Mouse (Mus musculus) forebrain, embryonic 10.5 days (tissue): ENCODE results near the gene Tox3. TPM values are rescaled to one million over a fixed set of nuclear protein-coding genes. Genes with fewer than 3 reads are reported as not detected.

ENCODE experiments used
- DNase-seq: peaks from one replicate; pipeline ENCODE4 v3.0.0-alpha.2; 2017; ENCODE audit warnings: low spot score; ENCODE audit errors: extremely low spot score
- H3K27ac ChIP-seq: fragments of 300-500 bp; sonication (generic); 2 replicates; pipeline ENCODE4 v1.5.1; 2016; ENCODE audit warnings: mild to moderate bottlenecking
- H3K27me3 ChIP-seq: fragments of 300-500 bp; sonication (generic); 2 replicates; pipeline ENCODE4 v1.6.1; 2016; ENCODE audit warnings: mild to moderate bottlenecking; ENCODE audit not compliant: poor library complexity, severe bottlenecking
- H3K36me3 ChIP-seq: fragments of 300-500 bp; sonication (generic); replicated peaks from 2 replicates; pipeline ENCODE4 v1.6.1; 2016; ENCODE audit warnings: mild to moderate bottlenecking, moderate library complexity
- H3K4me1 ChIP-seq: fragments of 300-500 bp; sonication (generic); 2 replicates; pipeline ENCODE4 v1.6.1; 2016
- H3K4me3 ChIP-seq: fragments of 300-500 bp; sonication (generic); 2 replicates; pipeline ENCODE4 v1.5.1; 2016; ENCODE audit warnings: mild to moderate bottlenecking, moderate library complexity
- H3K9me3 ChIP-seq: fragments of 300-500 bp; sonication (generic); 2 replicates; pipeline ENCODE4 v1.6.1; 2016; ENCODE audit warnings: mild to moderate bottlenecking, moderate library complexity
- WGBS: fragments of 180-500 bp; shearing (Covaris S2); methylation state at CpG from one replicate; pipeline ENCODE4 v1.1.7; 2016; 5-methylcytosine and 5-hydroxymethylcytosine counted together
- polyA plus RNA-seq: library from polyadenylated mRNA; unstranded; fragments of >200 nt; fragmentation: Nextera tagmentation; extraction: Ambion mirVana; gene quantifications from 2 replicates; pipeline ENCODE4 v1.2.1, GENCODE M21; 2016

The Tox3 gene
- 10.5 and 11.8 TPM in 2 replicates for polyA plus RNA-seq

GRCm38 (mm10) chr8:90348178-90348925 lies at the start of gene Tox3:
Gene Tox3 (minus strand): TSS chr8:90348343.
- peaks cover 6% of the 10 kb centered on the region for H3K36me3 ChIP-seq
- H3K27ac ChIP-seq = peak within 1 kb of the TSS; percentile 98
- H3K9me3 ChIP-seq = no peaks in the 10 kb centered on the region
- DNase-seq = peak; percentile 69
- H3K27me3 ChIP-seq = peaks cover 27% of the 10 kb centered on the region
- H3K4me3 ChIP-seq = peak within 1 kb of the TSS; percentile 85
- WGBS = 2% methylated on average over 69 of the region's 89 CpGs
- H3K4me1 ChIP-seq = peaks cover 55% of the 10 kb centered on the region

DNA sequence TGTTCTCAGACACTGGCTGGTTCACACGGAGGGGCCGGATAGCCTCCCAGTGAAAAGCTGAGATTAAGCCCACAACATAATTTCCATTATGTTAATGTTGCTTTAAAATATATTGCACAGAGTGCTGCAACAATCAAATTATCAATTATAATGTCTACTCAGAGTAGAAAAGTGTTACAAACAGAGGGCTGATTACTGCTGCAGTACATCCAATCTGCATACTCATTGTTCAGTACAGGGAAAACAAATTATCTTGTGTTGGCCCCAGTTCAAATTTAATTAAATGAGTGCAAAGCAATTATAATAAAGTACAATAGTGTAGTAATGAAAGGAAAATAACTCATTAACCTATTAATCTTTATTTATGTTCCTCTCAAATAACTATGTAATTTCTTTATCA lies 44.5 kb upstream of the Tox3 start:
- no peak overlapping the region for H3K27ac ChIP-seq
- H3K27me3 ChIP-seq = peaks cover 7% of the 10 kb centered on the region; the same call in 1 of the 2 replicates
- H3K4me3 ChIP-seq = no peak overlapping the region
- DNase-seq = no peak
- H3K36me3 ChIP-seq = no peaks in the 10 kb centered on the region
- no peaks in the 10 kb centered on the region for H3K9me3 ChIP-seq
- WGBS = 77% methylated on average over 2 of the region's 2 CpGs
- H3K4me1 ChIP-seq = no peaks in the 10 kb centered on the region; the same call in 1 of the 2 replicates

- Histone ChIP-seq H3K27me3 (peaks cover 7% of the 10 kb centered on the region; the same call in 1 of the 2 replicates), H3K4me3 (no peak overlapping the region), H3K27ac (no peak overlapping the region), H3K36me3 (no peaks in the 10 kb centered on the region), H3K4me1 (no peaks in the 10 kb centered on the region; the same call in 1 of the 2 replicates), H3K9me3 (no peaks in the 10 kb centered on the region)
- DNase-seq = no peak
- WGBS = 83% methylated on average over 3 of the region's 3 CpGs
These were observed 43.4 kb upstream of the Tox3 start for GRCm38 (mm10) chr8:90391483-90392074.

- H3K27ac ChIP-seq = no peak overlapping the region
- no peak for DNase-seq
- no peak overlapping the region for H3K4me3 ChIP-seq
- no peaks in the 10 kb centered on the region for H3K9me3 ChIP-seq
- H3K27me3 ChIP-seq = peaks cover 7% of the 10 kb centered on the region; the same call in 1 of the 2 replicates
- H3K4me1 ChIP-seq = no peaks in the 10 kb centered on the region; the same call in 1 of the 2 replicates
- WGBS = 91% methylated on average over 1 of the region's 1 CpGs
- H3K36me3 ChIP-seq = no peaks in the 10 kb centered on the region
These were observed 42.7 kb upstream of the Tox3 start for GRCm38 (mm10) chr8:90390827-90391226.

DNA sequence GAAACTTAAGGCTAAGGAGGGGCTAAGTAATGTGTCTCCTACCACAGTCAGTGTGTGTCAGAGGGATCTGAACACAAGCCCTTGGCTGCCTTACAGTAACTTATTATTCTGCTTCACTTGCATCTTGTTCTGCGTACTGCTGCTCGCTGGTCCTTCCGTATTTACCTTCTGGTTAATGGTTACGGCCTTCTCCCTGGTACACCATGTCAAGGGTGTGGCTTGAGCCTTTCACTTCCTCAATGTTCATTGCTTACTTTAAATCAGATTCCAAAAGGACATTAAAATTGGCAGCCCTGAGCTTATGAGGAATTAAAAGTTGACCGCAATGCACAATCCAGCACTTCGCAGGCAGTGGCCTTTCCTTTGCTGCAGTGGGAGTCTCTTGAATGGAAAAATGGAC lies 30.9 kb upstream of the Tox3 start:
- WGBS = 97% methylated on average over 6 of the region's 6 CpGs
- Histone ChIP-seq H3K36me3 (no peaks in the 10 kb centered on the region), H3K4me3 (no peak overlapping the region), H3K27me3 (no peaks in the 10 kb centered on the region), H3K9me3 (no peaks in the 10 kb centered on the region; the same call in 1 of the 2 replicates), H3K4me1 (no peaks in the 10 kb centered on the region), H3K27ac (no peak overlapping the region)
- no peak for DNase-seq

DNA sequence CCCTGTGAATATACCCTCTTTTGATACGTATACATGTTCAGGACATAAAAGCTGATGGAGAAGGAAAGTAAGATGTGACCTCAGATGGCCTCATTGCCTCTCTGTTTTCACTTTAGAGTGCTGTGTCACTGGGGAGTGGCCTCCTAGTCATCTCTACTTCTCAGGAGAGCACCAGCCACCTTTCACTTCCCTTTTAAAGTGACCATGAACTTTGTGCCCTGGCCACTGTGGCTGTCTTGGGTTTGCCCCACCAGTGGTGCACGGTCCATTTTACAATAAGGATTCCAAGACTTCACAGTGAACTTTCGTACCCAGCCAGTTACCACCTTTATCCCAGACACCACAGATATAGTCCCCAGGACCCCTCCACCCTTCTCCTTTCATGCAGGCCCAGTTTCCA lies 29.9 kb upstream of the Tox3 start:
- WGBS = 90% methylated on average over 3 of the region's 3 CpGs

DNA sequence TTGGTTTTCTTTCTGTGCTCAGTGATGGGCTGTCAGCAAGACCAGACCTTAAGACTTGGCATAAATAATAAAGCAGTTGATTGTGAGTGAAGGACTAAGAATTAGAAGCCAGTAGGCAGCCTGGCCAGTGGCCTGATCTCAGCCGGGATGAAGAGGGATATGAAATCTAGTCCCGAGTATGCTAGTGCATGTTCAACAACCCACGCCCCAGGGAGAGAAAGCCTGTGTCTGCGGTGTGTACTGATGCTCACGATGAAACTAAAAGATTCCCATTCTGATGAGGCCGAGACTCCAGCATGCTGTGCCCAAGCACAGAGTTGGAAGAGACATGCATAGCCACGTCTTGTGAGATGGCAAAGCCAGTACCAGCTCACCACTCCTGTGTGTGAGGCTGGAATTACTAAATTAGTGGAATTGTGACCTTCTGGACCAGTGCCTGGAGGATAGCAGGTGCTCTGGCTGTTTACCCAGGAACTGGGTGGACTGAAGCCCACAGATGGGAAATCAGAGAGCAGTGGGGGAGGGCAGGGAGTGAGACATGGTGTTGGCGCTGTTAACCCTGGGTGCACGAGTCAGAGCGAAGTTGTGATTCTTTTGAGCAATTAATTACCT lies 23.6 kb upstream of the Tox3 start:
- no peak overlapping the region for H3K4me3 ChIP-seq
- 90% methylated on average over 10 of the region's 10 CpGs for WGBS
- no peaks in the 10 kb centered on the region for H3K9me3 ChIP-seq
- no peaks in the 10 kb centered on the region for H3K36me3 ChIP-seq
- H3K27ac ChIP-seq = no peak overlapping the region
- no peaks in the 10 kb centered on the region for H3K4me1 ChIP-seq
- no peaks in the 10 kb centered on the region for H3K27me3 ChIP-seq
- DNase-seq = no peak

More for the DNA sequence above, 29.9 kb upstream of the Tox3 start:
- Histone ChIP-seq H3K27ac (no peak overlapping the region), H3K4me1 (no peaks in the 10 kb centered on the region), H3K9me3 (no peaks in the 10 kb centered on the region; the same call in 1 of the 2 replicates), H3K27me3 (no peaks in the 10 kb centered on the region), H3K36me3 (no peaks in the 10 kb centered on the region), H3K4me3 (no peak overlapping the region)
- DNase-seq = no peak

- 67% methylated on average over 3 of the region's 3 CpGs for WGBS
- Histone ChIP-seq H3K9me3 (no peaks in the 10 kb centered on the region), H3K4me1 (no peaks in the 10 kb centered on the region), H3K27ac (no peak overlapping the region), H3K4me3 (no peak overlapping the region), H3K27me3 (no peaks in the 10 kb centered on the region), H3K36me3 (no peaks in the 10 kb centered on the region)
- no peak for DNase-seq
These were observed 21.7 kb upstream of the Tox3 start for GRCm38 (mm10) chr8:90369876-90370275.

GRCm38 (mm10) chr8:90356729-90357128 lies 8.6 kb upstream of the Tox3 start:
- 82% methylated on average over 3 of the region's 3 CpGs for WGBS
- Histone ChIP-seq H3K36me3 (no peaks in the 10 kb centered on the region), H3K27me3 (peaks cover 26% of the 10 kb centered on the region), H3K27ac (no peak overlapping the region), H3K4me1 (peaks cover 16% of the 10 kb centered on the region), H3K4me3 (no peak overlapping the region), H3K9me3 (no peaks in the 10 kb centered on the region)
- DNase-seq = no peak

- peaks cover 38% of the 10 kb centered on the region for H3K27me3 ChIP-seq
- peaks cover 26% of the 10 kb centered on the region for H3K4me1 ChIP-seq
- H3K36me3 ChIP-seq = no peaks in the 10 kb centered on the region
- H3K4me3 ChIP-seq = no peak overlapping the region
- H3K27ac ChIP-seq = no peak overlapping the region
- 80% methylated on average over 3 of the region's 3 CpGs for WGBS
- no peaks in the 10 kb centered on the region for H3K9me3 ChIP-seq
- no peak for DNase-seq
These were observed 6.6 kb upstream of the Tox3 start for GRCm38 (mm10) chr8:90354782-90355181.

- no peak for DNase-seq
- H3K9me3 ChIP-seq = no peaks in the 10 kb centered on the region
- H3K4me1 ChIP-seq = peaks cover 34% of the 10 kb centered on the region
- 40% methylated on average over 16 of the region's 16 CpGs for WGBS
- no peak overlapping the region for H3K4me3 ChIP-seq
- H3K27me3 ChIP-seq = peaks cover 43% of the 10 kb centered on the region
- no peak overlapping the region for H3K27ac ChIP-seq
- no peaks in the 10 kb centered on the region for H3K36me3 ChIP-seq
These were observed 5.9 kb upstream of the Tox3 start for GRCm38 (mm10) chr8:90353960-90354540.

GRCm38 (mm10) chr8:90353499-90353898 lies 5.4 kb upstream of the Tox3 start:
- no peak overlapping the region for H3K4me3 ChIP-seq
- H3K36me3 ChIP-seq = no peaks in the 10 kb centered on the region
- no peak for DNase-seq
- H3K9me3 ChIP-seq = no peaks in the 10 kb centered on the region
- H3K27ac ChIP-seq = no peak overlapping the region
- 16% methylated on average over 2 of the region's 2 CpGs for WGBS
- peaks cover 43% of the 10 kb centered on the region for H3K27me3 ChIP-seq
- peaks cover 39% of the 10 kb centered on the region for H3K4me1 ChIP-seq
